Mouse (Mus musculus) cortical plate, adult 2 months (tissue): Measurements from ENCODE around the gene Irf2.

Source experiments
- CTCF ChIP-seq: fragments of 200-500 bp; IDR thresholded peaks from 2 replicates; pipeline ENCODE4 v1.5.1; 2011; ENCODE audit warnings: mild to moderate bottlenecking, control low read depth, low read length; ENCODE audit not compliant: insufficient read depth; ENCODE audit errors: extremely low read depth
- POLR2A ChIP-seq: fragments of 200-500 bp; IDR thresholded peaks from 2 replicates; pipeline ENCODE4 v1.6.1; 2011; ENCODE audit warnings: mild to moderate bottlenecking, low read length, control low read depth; ENCODE audit not compliant: insufficient read depth; ENCODE audit errors: extremely low read depth

GRCm38 (mm10) chr8:46885786-46886185, 146.3 kb downstream of the Irf2 start:
- TF ChIP-seq CTCF (no peak), POLR2A (no peak)
